Mouse (Mus musculus) erythroblast, embryonic 14.5 days (primary cell): ENCODE results near the gene Apbb2.

Experiments used
- GATA1 ChIP-seq: IDR thresholded peaks from 2 replicates; pipeline ENCODE4 v1.6.1; 2012; ENCODE audit warnings: low read length, inconsistent platforms, mixed read lengths
- TAL1 ChIP-seq: IDR thresholded peaks from 3 replicates; pipeline ENCODE4 v1.6.1; 2012; ENCODE audit warnings: low read length, inconsistent platforms, mixed read lengths

DNA sequence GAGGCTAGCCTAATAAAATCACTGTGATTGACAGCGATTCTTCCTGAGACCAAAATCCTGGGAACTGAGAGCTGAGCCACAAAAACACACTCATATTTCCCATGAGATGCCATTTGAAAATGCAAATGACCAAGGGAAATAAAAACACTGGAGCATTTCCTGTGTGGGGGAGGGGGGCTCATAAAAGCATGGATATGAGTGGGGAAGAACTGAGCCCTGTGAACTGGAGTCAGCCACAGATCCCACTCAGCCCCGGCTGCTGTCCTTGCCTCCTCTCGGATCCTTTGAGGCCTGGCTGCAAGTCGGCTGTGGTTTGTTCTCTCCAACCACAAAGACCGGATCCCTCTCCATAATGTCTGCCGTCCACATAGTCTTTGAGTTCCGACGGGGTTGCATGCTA is 91.5 kb downstream of the Apbb2 start:
- TF ChIP-seq GATA1 (no peak), TAL1 (no peak)
